Mouse (Mus musculus) liver, postnatal 0 days (tissue): ENCODE results near the gene P2ry13. TPM values are rescaled to one million over a fixed set of nuclear protein-coding genes. Genes with fewer than 3 reads are reported as not detected.

Source experiments
- ATAC-seq: fragments of 200-750 bp; cut with Nextera tagmentation; 2 replicates; pipeline ENCODE4 v1.8.0; 2017; ENCODE audit warnings: mild to moderate bottlenecking, moderate library complexity
- DNase-seq: peaks from one replicate; pipeline ENCODE4 v3.0.0-alpha.2; 2016
- H3K27ac ChIP-seq: fragments of 300-500 bp; sonication (generic); 2 replicates; pipeline ENCODE4 v1.5.1; 2014; ENCODE audit warnings: antibody characterized with exemption, moderate library complexity, mild to moderate bottlenecking, low read depth
- H3K27me3 ChIP-seq: fragments of 300-500 bp; sonication (generic); 2 replicates; pipeline ENCODE4 v1.6.1; 2014; ENCODE audit warnings: low read length, control low read depth, mixed read lengths; ENCODE audit not compliant: insufficient read depth
- H3K36me3 ChIP-seq: fragments of 300-500 bp; sonication (generic); replicated peaks from 2 replicates; pipeline ENCODE4 v1.6.1; 2014; ENCODE audit warnings: mild to moderate bottlenecking, control low read depth, low read length, moderate library complexity, mixed read lengths; ENCODE audit not compliant: insufficient read depth
- H3K4me1 ChIP-seq: fragments of 300-500 bp; sonication (generic); 2 replicates; pipeline ENCODE4 v1.6.1; 2014; ENCODE audit warnings: antibody characterized with exemption, mild to moderate bottlenecking, control low read depth; ENCODE audit not compliant: insufficient read depth
- H3K4me2 ChIP-seq: fragments of 300-500 bp; sonication (generic); 2 replicates; pipeline ENCODE4 v1.6.1; 2014; ENCODE audit warnings: low read depth, mild to moderate bottlenecking, low read length, moderate library complexity, mixed read lengths
- H3K4me3 ChIP-seq: fragments of 300-500 bp; sonication (generic); 2 replicates; pipeline ENCODE4 v1.5.1; 2014; ENCODE audit warnings: low read depth, low read length
- H3K9ac ChIP-seq: fragments of 300-500 bp; sonication (generic); replicated peaks from 2 replicates; pipeline ENCODE4 v1.6.1; 2014; ENCODE audit warnings: mild to moderate bottlenecking, moderate library complexity
- H3K9me3 ChIP-seq: fragments of 300-500 bp; sonication (generic); 2 replicates; pipeline ENCODE4 v1.6.1; 2016; ENCODE audit warnings: mild to moderate bottlenecking, control low read depth, low read length, mixed read lengths
- CTCF ChIP-seq: sonication (generic); IDR thresholded peaks from 2 replicates; pipeline ENCODE4 v1.5.1; 2016; ENCODE audit warnings: antibody characterized with exemption, low read depth
- EP300 ChIP-seq: IDR thresholded peaks from 2 replicates; pipeline ENCODE4 v1.6.1; 2016; ENCODE audit warnings: antibody characterized with exemption, low read depth, mild to moderate bottlenecking
- WGBS: fragments of 180-500 bp; shearing (Covaris S2); extraction: QIAGEN DNeasy Blood & Tissue Kit; methylation state at CpG from one replicate; pipeline ENCODE4 v1.1.7; 2014; ENCODE audit not compliant: insufficient replicate concordance; 5-methylcytosine and 5-hydroxymethylcytosine counted together
- polyA plus RNA-seq: library from polyadenylated mRNA; unstranded; fragments of >200 nt; fragmentation: Nextera tagmentation; extraction: Ambion mirVana; gene quantifications from 2 replicates; pipeline ENCODE4 v1.2.1, GENCODE M21; 2015

The P2ry13 gene
- polyA plus RNA-seq, 1 experiment from 2014 or later: 4.4 TPM

DNA sequence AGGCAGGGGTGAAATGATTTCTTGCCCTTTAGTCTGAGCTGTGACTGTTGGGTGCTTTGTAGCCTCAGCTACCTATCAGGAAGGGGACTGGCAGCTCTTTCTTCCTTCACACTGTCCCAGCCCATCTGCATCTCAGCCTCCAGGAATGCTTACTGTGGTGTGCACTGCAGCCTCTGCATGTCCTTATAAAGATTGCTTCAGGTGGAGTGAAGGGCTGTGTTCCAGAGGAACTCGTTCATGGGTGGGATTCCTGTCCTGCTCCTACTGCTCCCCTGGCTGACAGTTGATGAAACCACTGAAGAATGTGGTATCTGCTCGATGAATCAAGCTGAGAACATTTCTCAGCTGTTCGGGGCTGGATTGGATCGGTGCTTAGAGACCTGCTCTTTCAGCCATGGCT lies 23.3 kb downstream of the P2ry13 start:
- H3K27me3 ChIP-seq: no peaks in the 10 kb centered on the region
- no peak for DNase-seq
- no peak for ATAC-seq
- no peak overlapping the region for H3K4me2 ChIP-seq
- H3K4me1 ChIP-seq: no peaks in the 10 kb centered on the region
- TF ChIP-seq EP300 (no peak), CTCF (no peak)
- H3K9ac ChIP-seq: no peak overlapping the region
- H3K9me3 ChIP-seq: no peaks in the 10 kb centered on the region
- 72% methylated on average over 4 of the region's 4 CpGs for WGBS
- no peak overlapping the region for H3K27ac ChIP-seq
- no peak overlapping the region for H3K4me3 ChIP-seq
- H3K36me3 ChIP-seq: no peaks in the 10 kb centered on the region

DNA sequence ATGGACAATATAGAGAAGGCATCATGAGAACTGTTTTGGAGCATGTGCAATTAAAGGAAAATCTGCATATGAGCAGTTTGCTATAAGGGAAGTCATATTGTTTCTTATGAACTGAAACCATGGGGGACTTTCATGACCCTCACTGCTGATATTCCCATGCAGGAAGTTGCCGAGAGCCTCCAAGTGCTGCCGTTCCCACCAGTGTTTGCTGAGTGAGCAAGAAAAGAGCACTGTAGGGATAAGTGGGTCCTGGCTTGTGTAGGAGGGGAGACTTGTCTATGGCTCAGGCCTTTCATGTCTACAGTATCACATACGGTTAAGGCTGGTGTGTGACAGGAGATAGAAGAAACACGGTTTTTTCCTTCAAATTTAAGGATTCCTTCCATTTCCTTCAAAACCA lies 25.0 kb downstream of the P2ry13 start:
- H3K36me3 ChIP-seq: no peaks in the 10 kb centered on the region
- no peak overlapping the region for H3K9ac ChIP-seq
- ATAC-seq (no peak), DNase-seq (no peak)
- H3K27ac ChIP-seq: no peak overlapping the region
- H3K27me3 ChIP-seq: no peaks in the 10 kb centered on the region
- H3K4me2 ChIP-seq: no peak overlapping the region
- no peak overlapping the region for H3K4me3 ChIP-seq
- H3K4me1 ChIP-seq: no peaks in the 10 kb centered on the region
- TF ChIP-seq EP300: no peak
- no peak for TF ChIP-seq CTCF
- 69% methylated on average over 4 of the region's 4 CpGs for WGBS
- H3K9me3 ChIP-seq: no peaks in the 10 kb centered on the region

DNA sequence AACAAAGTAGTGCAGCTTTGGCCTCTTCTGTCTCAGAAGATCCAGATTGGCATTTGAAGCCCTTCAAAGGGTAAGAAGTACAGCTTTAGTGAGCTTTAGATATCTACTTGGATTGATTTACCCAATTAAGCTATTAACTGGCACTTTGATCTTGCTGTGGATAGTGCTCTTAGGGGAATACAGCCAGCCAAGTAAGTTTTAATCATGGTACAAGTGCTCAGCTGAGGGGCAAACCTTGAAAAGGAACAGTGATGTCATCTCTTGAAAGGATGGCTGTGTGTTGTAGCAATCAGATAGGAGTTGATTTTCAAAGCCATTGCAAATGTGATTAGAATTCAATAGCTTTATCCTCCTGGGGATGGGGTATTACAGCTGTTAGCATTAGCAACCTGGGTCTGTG lies 28.6 kb downstream of the P2ry13 start:
- no peaks in the 10 kb centered on the region for H3K36me3 ChIP-seq
- H3K4me1 ChIP-seq: peaks cover 2% of the 10 kb centered on the region; the same call in 1 of the 2 replicates
- H3K9me3 ChIP-seq: no peaks in the 10 kb centered on the region
- no peak overlapping the region for H3K9ac ChIP-seq
- H3K4me2 ChIP-seq: no peak overlapping the region
- TF ChIP-seq CTCF (no peak), EP300 (no peak)
- no peak overlapping the region for H3K27ac ChIP-seq
- H3K4me3 ChIP-seq: no peak overlapping the region
- ATAC-seq (no peak), DNase-seq (no peak)
- H3K27me3 ChIP-seq: no peaks in the 10 kb centered on the region

GRCm38 (mm10) chr3:59181134-59181533 lies 29.5 kb downstream of the P2ry13 start:
- ATAC-seq: no peak
- H3K4me3 ChIP-seq: no peak overlapping the region
- H3K36me3 ChIP-seq: no peaks in the 10 kb centered on the region
- no peak overlapping the region for H3K9ac ChIP-seq
- no peak overlapping the region for H3K27ac ChIP-seq
- peaks cover 7% of the 10 kb centered on the region; the same call in 1 of the 2 replicates for H3K4me1 ChIP-seq
- WGBS: 62% methylated on average over 5 of the region's 5 CpGs
- no peak for TF ChIP-seq EP300
- TF ChIP-seq CTCF: 0 out of 2 replicates have a peak, but pooled peaks have one; percentile 12
- no peak overlapping the region for H3K4me2 ChIP-seq
- no peak for DNase-seq
- no peaks in the 10 kb centered on the region for H3K27me3 ChIP-seq
- H3K9me3 ChIP-seq: no peaks in the 10 kb centered on the region

- Histone ChIP-seq H3K9me3 (no peaks in the 10 kb centered on the region), H3K4me3 (no peak overlapping the region), H3K27ac (no peak overlapping the region), H3K9ac (no peak overlapping the region), H3K4me1 (peaks cover 7% of the 10 kb centered on the region; the same call in 1 of the 2 replicates), H3K4me2 (no peak overlapping the region), H3K27me3 (no peaks in the 10 kb centered on the region), H3K36me3 (no peaks in the 10 kb centered on the region)
- DNase-seq: no peak
- no peak for ATAC-seq
- 63% methylated on average over 5 of the region's 5 CpGs for WGBS
- TF ChIP-seq CTCF (no peak), EP300 (no peak)
Measured at GRCm38 (mm10) chr3:59176871-59177270, 33.8 kb downstream of the P2ry13 start.

DNA sequence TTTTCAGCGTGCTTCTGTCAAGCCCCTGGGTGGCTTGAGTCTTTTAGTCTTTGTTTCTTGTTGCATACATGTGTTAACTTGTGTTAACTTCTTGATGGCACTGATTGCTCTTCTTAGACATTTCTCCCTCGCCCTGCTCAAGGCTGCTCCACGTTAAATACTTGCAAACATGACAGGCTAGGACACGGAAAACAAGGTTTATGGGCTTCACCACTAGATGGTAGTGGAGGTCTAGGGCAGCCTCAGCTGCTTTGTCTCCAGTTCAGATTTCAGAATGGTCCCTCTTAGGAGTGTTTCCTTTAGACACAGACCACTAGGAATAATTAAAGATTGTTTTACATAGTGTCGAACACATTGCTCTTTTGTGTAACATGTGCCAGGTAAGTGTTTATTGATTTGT lies 35.4 kb downstream of the P2ry13 start:
- Histone ChIP-seq H3K9me3 (no peaks in the 10 kb centered on the region), H3K36me3 (no peaks in the 10 kb centered on the region), H3K9ac (no peak overlapping the region), H3K4me1 (peaks cover 7% of the 10 kb centered on the region; the same call in 1 of the 2 replicates), H3K4me2 (no peak overlapping the region), H3K27ac (no peak overlapping the region), H3K27me3 (no peaks in the 10 kb centered on the region), H3K4me3 (no peak overlapping the region)
- TF ChIP-seq EP300 (no peak), CTCF (peak; percentile 91)
- ATAC-seq (no peak), DNase-seq (peak; percentile 51)
- WGBS: 29% methylated on average over 5 of the region's 5 CpGs
